Mouse (Mus musculus) liver, adult 2 months (tissue): Measurements from ENCODE around the gene Nedd4.

Experiments
- CTCF ChIP-seq: fragments of 200-500 bp; IDR thresholded peaks from 2 replicates; pipeline ENCODE4 v1.5.1; 2011; ENCODE audit warnings: low read depth, low read length, control low read depth
- POLR2A ChIP-seq: fragments of 200-500 bp; IDR thresholded peaks from 2 replicates; pipeline ENCODE4 v1.6.1; 2011; ENCODE audit warnings: low read length, control low read depth; ENCODE audit not compliant: insufficient read depth; ENCODE audit errors: extremely low read depth

- TF ChIP-seq CTCF (no peak), POLR2A (no peak)
These were observed 33.6 kb upstream of the Nedd4 start for GRCm38 (mm10) chr9:72628591-72628990.
